In the genomic region with DNA sequence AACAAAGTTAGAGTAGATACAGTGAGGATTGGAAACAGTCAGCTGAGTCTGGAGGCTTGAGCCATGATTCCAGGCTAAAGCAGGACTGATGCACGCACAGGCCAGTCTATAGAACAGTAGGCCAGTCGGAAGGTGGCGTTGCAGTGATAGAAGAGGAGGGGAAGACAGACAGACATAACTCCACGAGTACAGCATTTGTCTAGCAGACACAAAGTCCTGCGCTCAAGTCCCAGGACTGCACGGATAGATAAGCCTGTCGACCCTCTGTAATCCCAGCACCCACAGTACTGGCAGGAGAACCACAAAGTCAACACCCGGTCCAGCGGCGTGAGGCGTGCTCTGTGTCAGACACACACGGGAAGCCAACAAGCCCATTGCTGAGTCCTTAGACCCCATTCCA, we compare ENCODE assay signal across 14 mouse cellular contexts. TPM values are rescaled to one million over a fixed set of nuclear protein-coding genes. Genes with fewer than 3 reads are reported as not detected.
DNase-seq lines count a peak whose midpoint lies in the region; ATAC-seq and TF ChIP-seq lines count a peak whose summit lies in the region.
"Had no signal": no experiment of that assay in that cellular context is flagged by ENCODE, and none has a peak within 500 bp of the region (broad histone marks: within the 10 kb centered on the region; RNA-seq: fewer than 3 reads in every experiment).

No protein-coding gene starts in this region.

- H3K4me2 ChIP-seq in kidney, embryonic 16.5 days (replicated peaks; ENCODE audit: low read depth, low read length) = peak overlapping the region; percentile 41
- H3K4me2 ChIP-seq in limb, embryonic 13.5 days (replicated peaks) = peak overlapping the region; percentile 39
- H3K4me2 ChIP-seq: hindbrain, embryonic 15.5 days had no signal

- TF ChIP-seq CTCF in ES-Bruce4 (IDR thresholded peaks at IDR 0.05; ENCODE audit: low read depth, low read length) = peak; percentile 57
- no peak for TF ChIP-seq CTCF in layer of hippocampus, adult 2 months (conservative IDR thresholded peaks at IDR 0.05)

- H3K9ac ChIP-seq in kidney, embryonic 16.5 days (replicated peaks; ENCODE audit: low read length) = 0 out of 2 replicates have a peak overlapping the region, but pooled peaks have one; percentile 33
- H3K9ac ChIP-seq in ES-Bruce4 (ENCODE audit: low read depth, poor library complexity, severe bottlenecking) = peak overlapping the region; percentile 74
- H3K9ac ChIP-seq in limb, embryonic 13.5 days = no peak overlapping the region
- H3K9ac ChIP-seq: hindbrain, embryonic 15.5 days had no signal

- no peaks in the 10 kb centered on the region for H3K27me3 ChIP-seq in heart, embryonic 10.5 days (ENCODE audit: insufficient read depth, poor library complexity, severe bottlenecking)
- H3K27me3 ChIP-seq in kidney, embryonic 16.5 days (ENCODE audit: insufficient read depth, low read length) = no peaks in the 10 kb centered on the region
- H3K27me3 ChIP-seq in ES-Bruce4 (ENCODE audit: control insufficient read depth, insufficient read depth, low read length, poor library complexity, severe bottlenecking) = no peaks in the 10 kb centered on the region
- no peaks in the 10 kb centered on the region for H3K27me3 ChIP-seq in limb, embryonic 13.5 days
- H3K27me3 ChIP-seq: hindbrain, embryonic 15.5 days had no signal

- peaks cover 50% of the 10 kb centered on the region for H3K4me1 ChIP-seq in heart, embryonic 10.5 days
- H3K4me1 ChIP-seq in kidney, embryonic 16.5 days (ENCODE audit: insufficient read depth, low read length) = peaks cover 27% of the 10 kb centered on the region
- H3K4me1 ChIP-seq in ES-Bruce4 (ENCODE audit: control insufficient read depth, insufficient read depth, low read length) = peaks cover 1% of the 10 kb centered on the region
- H3K4me1 ChIP-seq in limb, embryonic 13.5 days = peaks cover 40% of the 10 kb centered on the region
- H3K4me1 ChIP-seq: hindbrain, embryonic 15.5 days had no signal

- 0 out of 2 replicates have a peak, but pooled peaks have one; percentile 36 for TF ChIP-seq EP300 in ES-Bruce4 (IDR thresholded peaks at IDR 0.05; ENCODE audit: insufficient read depth, low read depth, low read length)

- WGBS in heart, embryonic 10.5 days = 44% methylated on average over 12 of the region's 12 CpGs
- WGBS in kidney, embryonic 16.5 days = 84% methylated on average over 12 of the region's 12 CpGs
- 87% methylated on average over 12 of the region's 12 CpGs for WGBS in limb, embryonic 13.5 days

- peaks cover 51% of the 10 kb centered on the region for H3K36me3 ChIP-seq in heart, embryonic 10.5 days
- H3K36me3 ChIP-seq in kidney, embryonic 16.5 days (ENCODE audit: insufficient read depth, low read length) = peaks cover 21% of the 10 kb centered on the region
- H3K36me3 ChIP-seq in ES-Bruce4 (ENCODE audit: control insufficient read depth, insufficient read depth, low read length, poor library complexity, severe bottlenecking) = peaks cover 27% of the 10 kb centered on the region
- peaks cover 40% of the 10 kb centered on the region for H3K36me3 ChIP-seq in limb, embryonic 13.5 days

- H3K9me3 ChIP-seq in heart, embryonic 10.5 days = no peaks in the 10 kb centered on the region
- H3K9me3 ChIP-seq in kidney, embryonic 16.5 days (ENCODE audit: low read length) = no peaks in the 10 kb centered on the region
- H3K9me3 ChIP-seq in ES-Bruce4 (replicated peaks; ENCODE audit: control insufficient read depth, insufficient read depth, low read length, poor library complexity, severe bottlenecking) = no peaks in the 10 kb centered on the region
- H3K9me3 ChIP-seq in limb, embryonic 13.5 days = no peaks in the 10 kb centered on the region
- H3K9me3 ChIP-seq: hindbrain, embryonic 15.5 days had no signal

- peak overlapping the region; percentile 80 for H3K27ac ChIP-seq in heart, embryonic 10.5 days
- peak overlapping the region; percentile 78 for H3K27ac ChIP-seq in kidney, embryonic 16.5 days (ENCODE audit: low read length)
- H3K27ac ChIP-seq in ES-Bruce4 (ENCODE audit: insufficient read depth, low read length) = peak overlapping the region; percentile 90
- H3K27ac ChIP-seq in limb, embryonic 13.5 days = peak overlapping the region; percentile 59
- no peak overlapping the region for H3K27ac ChIP-seq in layer of hippocampus, adult 2 months
- H3K27ac ChIP-seq: hindbrain, embryonic 15.5 days; macrophage had no signal

- ATAC-seq in kidney, embryonic 16.5 days (ENCODE audit: low FRiP score, low TSS enrichment) = no peak
- no peak for ATAC-seq in limb, embryonic 13.5 days (ENCODE audit: low FRiP score, low read depth)

- no peak for TF ChIP-seq POLR2A in ES-Bruce4 (IDR thresholded peaks at IDR 0.05; ENCODE audit: insufficient read depth, low read length)

- H3K4me3 ChIP-seq in heart, embryonic 10.5 days = peak overlapping the region; percentile 48
- peak overlapping the region; percentile 22 for H3K4me3 ChIP-seq in kidney, embryonic 16.5 days (ENCODE audit: low read length)
- H3K4me3 ChIP-seq in ES-Bruce4 (ENCODE audit: low read depth, low read length) = peak overlapping the region; percentile 86
- H3K4me3 ChIP-seq in limb, embryonic 13.5 days = peak overlapping the region; percentile 4
- no peak overlapping the region for H3K4me3 ChIP-seq in layer of hippocampus, adult 2 months
- H3K4me3 ChIP-seq: hindbrain, embryonic 15.5 days had no signal

- no peak for DNase-seq in heart, embryonic 10.5 days (ENCODE audit: low spot score)
- no peak for DNase-seq in heart, adult 18-20 months
- DNase-seq in kidney, postnatal 36 days = no peak
- no peak for DNase-seq in spleen, postnatal 14 days (ENCODE audit: low spot score in 2 of 2)
- no peak for DNase-seq in layer of hippocampus, adult 2 months (ENCODE audit: low spot score in 2 of 2)
- DNase-seq: cerebellum, adult 8-10 months had no signal

RNA-seq across cellular contexts. Expression of a gene that starts 23.9 kb away (rescaled TPM):
- polyA plus RNA-seq in heart, embryonic 10.5 days (2016; fragmentation: Nextera tagmentation; extraction: Ambion mirVana) = 88.7 and 107 TPM in 2 replicates
- total RNA-seq in heart, adult 18-20 months (2021) = under 1 TPM; 0.05 to 0.35 TPM
- 57.2 and 62.5 TPM in 2 replicates for polyA plus RNA-seq in kidney, embryonic 16.5 days (2015; fragmentation: Nextera tagmentation; extraction: Ambion mirVana)
- 379 and 392 TPM in 2 replicates for polyA plus RNA-seq in ES-Bruce4 (2011; ENCODE audit: insufficient read depth, insufficient read length, low read depth, missing spikeins)
- polyA plus RNA-seq in limb, embryonic 13.5 days (2015; fragmentation: Nextera tagmentation; extraction: Ambion mirVana) = 83.4 and 85.7 TPM in 2 replicates
- total RNA-seq in layer of hippocampus, adult 2 months (2021) = not detected
- polyA plus RNA-seq: macrophage had no signal

RNA-seq across cellular contexts. Expression of a gene that starts 42.5 kb away (rescaled TPM):
- polyA plus RNA-seq in heart, embryonic 10.5 days (2016; fragmentation: Nextera tagmentation; extraction: Ambion mirVana) = not detected in 2 replicates
- not detected for total RNA-seq in heart, adult 18-20 months (2021)
- not detected in 2 replicates for polyA plus RNA-seq in kidney, embryonic 16.5 days (2015; fragmentation: Nextera tagmentation; extraction: Ambion mirVana)
- not detected in 2 replicates for polyA plus RNA-seq in ES-Bruce4 (2011; ENCODE audit: insufficient read depth, insufficient read length, low read depth, missing spikeins)
- polyA plus RNA-seq in limb, embryonic 13.5 days (2015; fragmentation: Nextera tagmentation; extraction: Ambion mirVana) = not detected in 2 replicates
- not detected for total RNA-seq in layer of hippocampus, adult 2 months (2021)
- total RNA-seq: layer of hippocampus, postnatal 10 days had no signal
- polyA plus RNA-seq: C2C12; embryonic facial prominence, embryonic 14.5 days; hindbrain, embryonic 15.5 days; macrophage had no signal

RNA-seq across cellular contexts. Expression of a gene that starts 52.9 kb away (rescaled TPM):
- 88.3 and 102 TPM in 2 replicates for polyA plus RNA-seq in heart, embryonic 10.5 days (2016; fragmentation: Nextera tagmentation; extraction: Ambion mirVana)
- 10 to 100 TPM; 43.6 to 44.9 TPM for total RNA-seq in heart, adult 18-20 months (2021)
- polyA plus RNA-seq in kidney, embryonic 16.5 days (2015; fragmentation: Nextera tagmentation; extraction: Ambion mirVana) = 93.1 and 96.0 TPM in 2 replicates
- polyA plus RNA-seq in ES-Bruce4 (2011; ENCODE audit: insufficient read depth, insufficient read length, low read depth, missing spikeins) = 56.1 and 62.1 TPM in 2 replicates
- 95.0 and 98.4 TPM in 2 replicates for polyA plus RNA-seq in limb, embryonic 13.5 days (2015; fragmentation: Nextera tagmentation; extraction: Ambion mirVana)
- 10 to 100 TPM; 92.8 to 96.8 TPM for total RNA-seq in layer of hippocampus, adult 2 months (2021)
